Mouse (Mus musculus): ENCODE data around the gene Lrrc45.
"Not testable (repeated sequence)": the region's sequence is repeated elsewhere in the genome, so short reads cannot be mapped to it uniquely, and the experiment has no call there.

DNA sequence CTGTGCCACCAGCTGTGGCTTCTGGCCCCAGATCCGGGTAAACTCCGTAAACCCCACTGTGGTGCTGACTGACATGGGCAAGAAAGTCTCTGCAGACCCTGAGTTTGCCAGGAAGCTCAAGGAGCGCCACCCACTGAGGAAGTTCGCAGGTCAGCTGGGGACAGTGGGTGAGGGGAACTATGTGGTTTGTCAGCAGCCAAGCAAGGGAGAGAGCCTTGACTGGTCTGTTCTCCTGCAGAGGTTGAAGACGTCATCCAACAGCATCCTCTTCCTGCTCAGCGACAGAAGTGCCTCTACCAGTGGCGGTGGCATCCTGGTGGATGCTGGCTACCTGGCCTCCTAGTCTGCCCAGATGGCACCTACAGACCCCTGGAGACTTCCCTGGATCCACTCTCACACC, 53.3 kb downstream of the Lrrc45 start:
- TF ChIP-seq USF1, ZNF384, TCF12, POLR2A (IDR thresholded peaks at IDR 0.05; ENCODE audit: low read depth, low read length): not testable (repeated sequence)
